Mouse (Mus musculus): ENCODE measurements around the gene Gm10318. TPM values are rescaled to one million over a fixed set of nuclear protein-coding genes. Genes with fewer than 3 reads are reported as not detected.

Gene Gm10318
- total RNA-seq (2021) = not detected
- long read RNA-seq, experiment 1 = 0 reads
- long read RNA-seq, experiment 2 = 0 reads

DNA sequence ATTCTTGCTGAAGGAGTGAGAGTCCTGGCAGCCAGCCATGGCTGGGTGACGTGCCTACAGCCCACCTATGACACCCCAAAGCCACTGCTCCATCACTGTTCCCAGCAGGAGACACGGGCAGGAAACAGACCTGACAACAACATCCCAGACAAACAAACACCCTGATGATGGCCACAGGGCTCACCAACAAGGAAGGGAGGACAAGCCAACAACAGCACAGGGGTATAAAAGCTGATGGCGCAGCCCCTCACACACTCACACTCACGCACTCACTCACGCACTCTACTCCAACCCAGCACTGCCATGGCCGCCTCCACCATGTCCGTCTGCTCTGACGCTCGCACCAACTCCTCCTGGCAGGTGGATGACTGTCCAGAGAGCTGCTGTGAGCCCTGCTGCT lies at the start of gene Gm10318:
TSS of gene Gm10318 (plus strand) at position 301 of the 400 bp plus-strand sequence.
- TF ChIP-seq CTCF (conservative IDR thresholded peaks at IDR 0.05) = no peak
- DNase-seq (ENCODE audit: low spot score in 2 of 2) = no peak
- H3K4me3 ChIP-seq = no peak within 1 kb of the TSS
- H3K27ac ChIP-seq = no peak within 1 kb of the TSS

DNA sequence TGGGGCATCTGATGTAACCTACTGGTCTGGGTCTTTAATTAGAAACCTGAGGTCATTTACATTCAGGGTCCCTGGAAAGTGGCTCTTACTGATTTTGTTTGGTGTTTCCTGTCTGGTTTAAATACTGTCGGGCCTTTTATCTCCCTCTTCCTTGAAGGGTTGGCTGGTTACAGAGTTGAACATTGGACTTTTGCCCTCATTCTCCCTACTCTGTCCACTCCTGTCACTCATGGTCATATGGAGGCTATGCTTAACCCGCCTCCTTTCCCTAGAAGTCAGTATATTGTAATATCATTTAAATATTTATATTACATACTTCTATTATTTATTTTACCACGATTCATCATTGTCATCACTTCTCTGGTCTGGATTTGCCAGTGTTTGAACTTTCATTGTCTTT lies 48.6 kb upstream of the Gm10318 start:
- no peak for DNase-seq (ENCODE audit: low spot score in 2 of 2)
- no peak for TF ChIP-seq CTCF (conservative IDR thresholded peaks at IDR 0.05)
- Histone ChIP-seq H3K4me3 (no peak overlapping the region), H3K27ac (no peak overlapping the region)

DNA sequence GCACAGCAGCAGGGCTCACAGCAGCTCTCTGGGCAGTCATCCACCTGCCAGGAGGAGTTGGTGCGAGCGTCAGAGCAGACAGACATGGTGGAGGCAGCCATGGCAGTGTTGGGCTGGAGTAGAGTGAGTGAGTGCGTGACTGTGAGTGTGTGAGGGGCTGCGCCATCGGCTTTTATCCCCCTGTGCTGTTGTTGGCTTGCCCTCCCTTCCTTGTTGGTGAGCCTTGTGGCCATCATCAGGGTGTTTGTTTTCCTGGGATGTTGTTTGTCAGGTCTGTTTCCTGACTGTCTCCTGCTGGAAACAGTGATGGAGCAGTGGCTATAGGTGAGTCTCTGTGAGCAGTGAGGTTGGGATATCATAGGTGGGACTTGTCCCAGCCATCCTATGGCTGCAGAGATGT lies 40.9 kb upstream of the Gm10318 start, which contains the start of gene Gm9507:
TSS of gene Gm9507 (minus strand) at position 101 of the 400 bp plus-strand sequence.
- no peak for DNase-seq (ENCODE audit: low spot score in 2 of 2)
- Histone ChIP-seq H3K4me3 (no peak within 1 kb of the TSS), H3K27ac (no peak within 1 kb of the TSS)
- TF ChIP-seq CTCF (conservative IDR thresholded peaks at IDR 0.05) = no peak

DNA sequence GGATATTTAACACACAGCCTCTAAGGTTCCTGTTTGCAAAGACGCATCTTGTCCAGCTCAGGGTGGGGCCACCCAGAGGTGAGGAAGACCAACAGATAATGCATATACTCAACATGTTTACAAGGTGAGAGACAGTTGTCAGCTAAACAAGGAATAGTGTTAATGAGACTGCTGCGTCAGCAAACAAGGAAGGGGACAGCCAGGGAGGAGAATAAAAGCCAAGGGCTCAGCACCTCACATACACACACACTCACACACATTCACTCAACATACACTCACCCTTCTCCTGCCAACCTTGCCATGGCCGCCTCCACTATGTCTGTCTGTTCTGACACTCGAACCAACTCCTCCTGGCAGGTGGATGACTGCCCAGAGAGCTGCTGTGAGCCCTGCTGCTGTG lies 38.3 kb upstream of the Gm10318 start, which contains the start of gene Gm2696:
TSS of gene Gm2696 (plus strand) at position 301 of the 400 bp plus-strand sequence.
- Histone ChIP-seq H3K27ac (no peak within 1 kb of the TSS), H3K4me3 (no peak within 1 kb of the TSS)
- no peak for TF ChIP-seq CTCF (conservative IDR thresholded peaks at IDR 0.05)
- DNase-seq (ENCODE audit: low spot score in 2 of 2) = no peak

DNA sequence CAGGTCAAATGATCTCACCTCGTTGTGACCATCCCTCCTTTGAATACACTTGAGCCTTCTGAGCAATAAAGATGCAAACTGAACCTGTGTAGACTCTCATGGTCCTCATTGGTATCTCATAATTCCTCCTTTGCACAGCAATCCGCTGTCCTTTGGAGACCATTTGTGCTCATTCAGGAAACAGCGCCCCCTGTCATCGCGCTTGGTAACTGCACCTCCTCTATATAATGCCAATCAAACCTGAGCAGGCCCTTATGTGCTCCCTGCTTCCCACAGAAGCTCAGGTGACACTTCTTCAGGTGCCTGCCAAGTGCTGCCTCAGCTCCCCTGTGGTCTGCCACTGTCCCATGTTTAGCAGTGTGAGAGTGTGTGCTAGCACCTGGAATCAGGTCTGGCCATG lies 37.1 kb upstream of the Gm10318 start:
- no peak overlapping the region for H3K4me3 ChIP-seq
- no peak overlapping the region for H3K27ac ChIP-seq
- DNase-seq (ENCODE audit: low spot score in 2 of 2) = no peak
- peak; percentile 72 for TF ChIP-seq CTCF (conservative IDR thresholded peaks at IDR 0.05)

DNA sequence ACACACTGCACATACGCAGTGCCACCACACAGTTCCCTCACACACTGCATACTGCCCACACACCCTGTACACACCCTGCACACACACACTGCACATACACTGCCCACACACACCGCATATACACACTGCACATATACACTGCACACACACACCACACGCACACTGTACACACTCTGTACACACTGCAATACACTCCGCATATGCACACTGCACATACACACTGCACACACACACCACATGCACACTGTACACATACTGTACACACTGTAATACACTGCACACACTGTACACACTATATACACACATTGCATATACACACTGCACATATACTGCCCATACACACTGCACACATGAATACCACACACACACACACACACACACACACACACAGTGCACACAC lies 34.1 kb upstream of the Gm10318 start:
- no peak for TF ChIP-seq CTCF (conservative IDR thresholded peaks at IDR 0.05)
- DNase-seq (ENCODE audit: low spot score in 2 of 2) = no peak
- Histone ChIP-seq H3K27ac (no peak overlapping the region), H3K4me3 (no peak overlapping the region)

DNA sequence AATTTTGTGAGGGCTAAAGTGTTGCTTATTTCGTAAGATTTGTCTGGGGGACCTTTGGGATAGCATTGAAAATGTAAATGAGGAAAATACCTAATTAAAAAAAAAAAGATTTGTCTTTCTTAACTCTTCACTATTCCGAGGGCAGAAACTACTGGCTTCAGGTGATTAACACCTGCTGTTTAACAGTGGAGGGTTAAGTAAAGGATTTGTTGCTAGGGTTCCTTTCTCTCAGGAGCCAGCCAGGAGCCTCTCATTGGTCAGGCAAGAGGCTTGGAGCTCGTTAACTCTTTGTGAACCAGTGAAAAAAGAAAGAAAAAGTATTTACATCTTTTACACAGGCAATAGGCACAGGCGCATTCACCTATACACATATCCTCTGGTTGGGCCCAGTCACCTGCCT lies 33.5 kb upstream of the Gm10318 start:
- no peak for DNase-seq (ENCODE audit: low spot score in 2 of 2)
- no peak overlapping the region for H3K27ac ChIP-seq
- H3K4me3 ChIP-seq = no peak overlapping the region
- no peak for TF ChIP-seq CTCF (conservative IDR thresholded peaks at IDR 0.05)

DNA sequence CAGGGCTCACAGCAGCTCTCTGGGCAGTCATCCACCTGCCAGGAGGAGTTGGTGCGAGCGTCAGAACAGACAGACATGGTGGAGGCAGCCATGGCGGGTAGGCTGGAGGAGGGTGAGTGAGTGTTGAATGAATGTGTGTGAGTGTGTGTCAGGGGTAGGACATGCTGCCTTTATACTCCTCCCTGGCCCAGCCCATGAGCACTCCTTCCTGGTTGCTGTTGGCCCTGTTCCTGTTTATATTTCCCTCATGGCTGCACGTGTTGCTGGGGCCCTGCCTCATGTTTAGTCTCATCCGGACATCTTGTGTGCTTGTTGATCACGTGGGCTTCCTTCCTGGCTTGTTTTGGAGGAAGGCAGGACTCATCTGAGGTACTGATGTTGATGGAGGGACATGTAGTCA lies 25.7 kb upstream of the Gm10318 start, which contains the start of gene Krtap10-4:
TSS of gene Krtap10-4 (minus strand) at position 145 of the 400 bp plus-strand sequence.
- Histone ChIP-seq H3K27ac (no peak within 1 kb of the TSS), H3K4me3 (no peak within 1 kb of the TSS)
- no peak for DNase-seq (ENCODE audit: low spot score in 2 of 2)
- TF ChIP-seq CTCF (conservative IDR thresholded peaks at IDR 0.05) = no peak

DNA sequence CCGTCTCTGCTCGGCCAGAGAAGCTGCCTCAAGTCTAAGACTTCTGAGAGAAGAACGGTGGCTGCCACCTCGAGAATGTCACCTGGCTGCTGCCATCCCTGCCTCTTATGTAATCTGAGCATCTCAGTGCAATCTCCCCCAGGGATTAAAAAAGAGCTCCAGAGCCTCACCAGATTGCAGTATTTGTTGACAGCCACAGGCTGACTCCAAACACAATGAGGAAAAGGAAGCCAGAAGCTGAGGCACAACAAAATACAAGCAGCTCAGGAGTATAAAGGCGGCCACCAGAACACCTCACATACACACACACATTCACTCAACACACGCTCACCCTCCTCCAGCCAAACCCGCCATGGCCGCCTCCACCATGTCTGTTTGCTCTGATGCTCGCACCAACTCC lies 17.0 kb upstream of the Gm10318 start, which contains the start of gene Krtap10-10:
TSS of gene Krtap10-10 (plus strand) at position 301 of the 400 bp plus-strand sequence.
- Histone ChIP-seq H3K4me3 (no peak within 1 kb of the TSS), H3K27ac (no peak within 1 kb of the TSS)
- no peak for DNase-seq (ENCODE audit: low spot score in 2 of 2)
- TF ChIP-seq CTCF (conservative IDR thresholded peaks at IDR 0.05) = no peak

DNA sequence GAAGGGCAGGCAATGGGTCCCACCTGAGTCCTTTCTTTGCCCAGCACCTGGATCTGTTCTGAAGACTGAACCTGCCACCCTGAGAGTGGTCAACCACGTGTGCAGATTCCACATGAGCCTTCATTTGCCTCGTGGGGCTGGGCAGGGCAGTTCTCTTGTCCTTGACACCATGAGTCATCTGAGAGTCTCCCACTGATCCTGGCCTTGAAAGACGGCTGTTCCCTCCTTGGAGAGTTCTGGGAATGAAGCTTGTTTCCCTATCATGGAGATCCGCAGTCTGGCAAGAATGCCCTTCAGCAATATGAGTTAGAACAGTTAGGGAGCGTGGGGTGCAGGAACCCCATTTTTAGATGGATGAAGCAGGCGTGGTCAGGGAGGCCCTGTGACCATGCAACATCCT lies 13.7 kb upstream of the Gm10318 start:
- no peak for DNase-seq (ENCODE audit: low spot score in 2 of 2)
- Histone ChIP-seq H3K27ac (no peak overlapping the region), H3K4me3 (no peak overlapping the region)
- TF ChIP-seq CTCF (conservative IDR thresholded peaks at IDR 0.05) = no peak

DNA sequence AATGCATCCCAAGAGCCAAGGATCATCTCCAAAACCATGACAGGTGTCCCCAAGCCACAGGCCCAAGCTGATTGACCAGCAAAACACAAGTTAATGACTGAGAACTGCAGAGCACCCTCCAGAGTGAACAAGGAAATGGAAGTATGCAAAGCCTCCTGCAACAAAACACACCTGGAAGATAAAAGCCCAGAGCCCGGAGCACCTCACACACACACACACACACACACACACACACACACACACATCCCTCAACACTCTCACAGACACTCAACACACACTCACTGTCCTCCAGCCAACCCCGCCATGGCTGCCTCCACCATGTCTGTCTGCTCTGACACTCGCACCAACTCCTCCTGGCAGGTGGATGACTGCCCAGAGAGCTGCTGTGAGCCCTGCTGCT lies 6.2 kb upstream of the Gm10318 start, which contains the start of gene Gm36176:
TSS of gene Gm36176 (plus strand) at position 301 of the 400 bp plus-strand sequence.
- no peak within 1 kb of the TSS for H3K4me3 ChIP-seq
- DNase-seq (ENCODE audit: low spot score in 2 of 2) = no peak
- H3K27ac ChIP-seq = no peak within 1 kb of the TSS
- TF ChIP-seq CTCF (conservative IDR thresholded peaks at IDR 0.05) = no peak

DNA sequence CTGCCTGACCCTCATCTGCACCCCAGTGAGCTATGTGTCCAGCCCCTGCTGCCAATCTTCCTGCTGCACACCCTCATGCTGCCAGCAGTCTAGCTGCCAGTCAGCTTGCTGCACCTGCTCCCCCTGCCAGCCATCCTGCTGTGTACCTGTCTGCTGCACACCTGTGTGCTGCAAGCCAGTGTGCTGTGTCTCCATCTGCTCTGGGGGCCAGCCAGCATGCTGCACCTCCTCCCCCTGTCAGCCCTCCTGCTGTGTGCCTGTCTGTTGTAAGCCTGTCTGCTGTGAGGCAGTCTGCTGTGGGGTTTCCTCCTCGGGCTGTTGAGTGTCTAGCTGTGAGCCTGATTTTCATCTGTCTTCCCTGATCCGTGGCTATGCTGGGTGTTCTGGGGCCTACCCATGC lies 5.7 kb upstream of the Gm10318 start:
- no peak for TF ChIP-seq CTCF (conservative IDR thresholded peaks at IDR 0.05)
- no peak for DNase-seq (ENCODE audit: low spot score in 2 of 2)
- H3K27ac ChIP-seq = no peak overlapping the region

DNA sequence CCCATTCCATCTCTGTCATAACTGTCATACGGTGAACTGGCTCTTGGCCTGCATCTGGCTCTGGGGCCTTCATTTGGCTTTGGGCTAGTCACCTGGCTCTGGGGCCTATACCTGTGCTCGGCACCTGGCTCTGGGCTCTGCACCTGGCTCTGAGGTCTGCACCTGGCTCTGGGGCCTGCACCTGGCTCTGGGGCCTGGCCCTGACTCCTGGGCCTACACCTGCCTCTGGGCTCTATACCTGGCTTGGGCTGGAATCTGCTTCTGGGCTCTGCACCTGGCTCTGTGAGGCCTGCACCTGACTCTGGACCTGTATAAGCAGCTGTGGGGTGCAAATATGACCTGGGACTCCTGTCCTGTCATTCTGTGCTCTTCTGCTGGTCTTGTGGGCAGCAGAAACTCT lies 5.1 kb upstream of the Gm10318 start:
- no peak for TF ChIP-seq CTCF (conservative IDR thresholded peaks at IDR 0.05)
- no peak for DNase-seq (ENCODE audit: low spot score in 2 of 2)
- Histone ChIP-seq H3K4me3 (no peak overlapping the region), H3K27ac (no peak overlapping the region)

More for the DNA sequence above, 5.7 kb upstream of the Gm10318 start:
- no peak overlapping the region for H3K4me3 ChIP-seq

DNA sequence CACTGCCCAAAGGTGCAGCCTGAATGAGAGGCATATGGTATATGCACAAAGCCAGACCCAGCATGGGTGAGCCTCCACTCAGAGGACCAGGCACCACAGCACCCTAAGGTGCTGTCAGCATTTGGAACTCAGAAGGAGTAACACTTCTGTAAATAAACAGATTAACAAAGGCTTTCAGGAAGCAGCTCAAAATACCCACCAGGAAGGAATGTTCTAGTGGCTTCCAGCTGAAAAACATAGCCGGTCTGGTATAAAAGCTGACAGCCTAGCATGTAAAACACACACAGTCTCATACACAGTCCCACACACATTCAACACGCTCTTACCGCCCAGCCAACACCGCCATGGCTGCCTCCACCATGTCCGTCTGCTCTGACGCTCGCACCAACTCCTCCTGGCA lies 9.0 kb downstream of the Gm10318 start, which contains the start of gene Gm3285:
TSS of gene Gm3285 (plus strand) at position 301 of the 400 bp plus-strand sequence.
- H3K27ac ChIP-seq = no peak within 1 kb of the TSS
- no peak within 1 kb of the TSS for H3K4me3 ChIP-seq
- DNase-seq (ENCODE audit: low spot score in 2 of 2) = no peak
- no peak for TF ChIP-seq CTCF (conservative IDR thresholded peaks at IDR 0.05)
